Mouse (Mus musculus) lung, embryonic 15.5 days (tissue): ENCODE results near the gene Usp18. TPM values are rescaled to one million over a fixed set of nuclear protein-coding genes. Genes with fewer than 3 reads are reported as not detected.

Source experiments
- ATAC-seq: fragments of 200-750 bp; cut with Nextera tagmentation; 2 replicates; pipeline ENCODE4 v1.8.0; 2017; ENCODE audit warnings: moderate number of reproducible peaks, borderline replicate concordance; ENCODE audit not compliant: low FRiP score, low TSS enrichment; ENCODE audit errors: extremely low read depth
- H3K27ac ChIP-seq: fragments of 300-500 bp; sonication (generic); 2 replicates; pipeline ENCODE4 v1.5.1; 2015; ENCODE audit warnings: moderate library complexity, mild to moderate bottlenecking, inconsistent platforms
- H3K27me3 ChIP-seq: fragments of 300-500 bp; sonication (generic); 2 replicates; pipeline ENCODE4 v1.6.1; 2015; ENCODE audit warnings: inconsistent platforms
- H3K36me3 ChIP-seq: fragments of 300-500 bp; sonication (generic); 2 replicates; pipeline ENCODE4 v1.6.1; 2015; ENCODE audit warnings: inconsistent platforms
- H3K4me1 ChIP-seq: fragments of 300-500 bp; sonication (generic); 2 replicates; pipeline ENCODE4 v1.6.1; 2015; ENCODE audit warnings: inconsistent platforms
- H3K4me2 ChIP-seq: fragments of 300-500 bp; sonication (generic); 2 replicates; pipeline ENCODE4 v1.6.1; 2015; ENCODE audit warnings: inconsistent platforms, mild to moderate bottlenecking, moderate library complexity
- H3K4me3 ChIP-seq: fragments of 300-500 bp; sonication (generic); 2 replicates; pipeline ENCODE4 v1.5.1; 2015; ENCODE audit warnings: mild to moderate bottlenecking, inconsistent platforms
- H3K9ac ChIP-seq: fragments of 300-500 bp; sonication (generic); 2 replicates; pipeline ENCODE4 v1.6.1; 2015; ENCODE audit warnings: inconsistent platforms
- H3K9me3 ChIP-seq: fragments of 300-500 bp; sonication (generic); 2 replicates; pipeline ENCODE4 v1.6.1; 2016; ENCODE audit warnings: inconsistent platforms
- WGBS: fragments of 180-500 bp; shearing (Covaris S2); methylation state at CpG from one replicate; pipeline ENCODE4 v1.1.7; 2015; 5-methylcytosine and 5-hydroxymethylcytosine counted together
- polyA plus RNA-seq: library from polyadenylated mRNA; unstranded; fragments of >200 nt; fragmentation: Nextera tagmentation; extraction: Ambion mirVana; gene quantifications from 2 replicates; pipeline ENCODE4 v1.2.1, GENCODE M21; 2015

Usp18 gene
- polyA plus RNA-seq, 1 experiment from 2014 or later: 7.3 TPM

GRCm38 (mm10) chr6:121214667-121215330 lies 30.9 kb upstream of the Usp18 start:
- no peak for ATAC-seq
- H3K27me3 ChIP-seq: peaks cover 26% of the 10 kb centered on the region
- peaks cover 43% of the 10 kb centered on the region for H3K4me1 ChIP-seq
- H3K4me3 ChIP-seq: no peak overlapping the region
- H3K9me3 ChIP-seq: no peaks in the 10 kb centered on the region
- H3K9ac ChIP-seq: no peak overlapping the region
- WGBS: 66% methylated on average over 8 of the region's 8 CpGs
- H3K36me3 ChIP-seq: no peaks in the 10 kb centered on the region
- no peak overlapping the region for H3K4me2 ChIP-seq
- H3K27ac ChIP-seq: no peak overlapping the region

DNA sequence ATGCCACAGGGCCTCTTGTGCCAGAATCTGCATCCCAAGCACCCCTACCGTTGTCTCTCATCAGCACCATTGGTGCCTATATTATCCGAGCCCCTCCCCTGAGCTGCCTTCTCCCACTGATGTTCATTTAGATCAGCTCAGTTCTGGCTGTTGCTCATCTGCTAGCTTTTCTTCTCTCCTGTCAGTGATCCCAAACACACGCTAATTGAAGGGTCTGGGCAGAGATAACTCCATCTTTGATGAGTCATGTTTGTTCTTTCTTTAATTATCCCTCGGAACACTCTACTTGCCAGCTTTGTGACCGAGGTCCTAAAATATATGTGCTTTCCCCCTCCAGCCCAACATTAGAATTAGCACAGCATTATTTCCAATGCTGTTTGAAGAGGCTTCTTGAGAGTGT lies 30.4 kb upstream of the Usp18 start:
- H3K36me3 ChIP-seq: no peaks in the 10 kb centered on the region
- WGBS: 53% methylated on average over 5 of the region's 5 CpGs

DNA sequence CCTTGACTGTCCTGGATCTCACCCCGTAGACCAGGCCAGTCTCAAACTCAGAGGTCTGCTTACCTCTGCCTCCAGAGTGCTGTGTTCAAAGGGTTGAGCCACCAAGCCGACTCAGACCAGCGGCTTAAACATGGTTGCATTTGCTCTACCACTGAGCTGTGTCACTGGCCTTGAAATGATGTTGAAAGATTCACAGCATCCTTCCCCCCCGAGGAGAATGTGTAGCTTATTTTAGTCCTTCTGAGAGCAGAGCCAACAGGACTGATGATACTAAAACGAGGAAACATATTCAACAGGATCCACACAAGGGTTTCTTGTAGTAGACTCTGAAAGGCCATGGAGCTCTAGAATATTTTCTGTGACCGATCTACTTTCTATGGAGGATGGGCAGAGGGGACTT lies 29.8 kb upstream of the Usp18 start:
- Histone ChIP-seq H3K27ac (no peak overlapping the region), H3K9me3 (no peaks in the 10 kb centered on the region), H3K27me3 (peaks cover 15% of the 10 kb centered on the region; the same call in 1 of the 2 replicates), H3K9ac (no peak overlapping the region), H3K4me2 (no peak overlapping the region), H3K4me3 (no peak overlapping the region), H3K36me3 (no peaks in the 10 kb centered on the region), H3K4me1 (peaks cover 32% of the 10 kb centered on the region)
- ATAC-seq: no peak
- 74% methylated on average over 6 of the region's 6 CpGs for WGBS

More for the DNA sequence above, 30.4 kb upstream of the Usp18 start:
- Histone ChIP-seq H3K4me2 (no peak overlapping the region), H3K27ac (no peak overlapping the region), H3K27me3 (peaks cover 20% of the 10 kb centered on the region), H3K9ac (no peak overlapping the region), H3K4me1 (peaks cover 38% of the 10 kb centered on the region), H3K9me3 (no peaks in the 10 kb centered on the region), H3K4me3 (no peak overlapping the region)
- no peak for ATAC-seq

DNA sequence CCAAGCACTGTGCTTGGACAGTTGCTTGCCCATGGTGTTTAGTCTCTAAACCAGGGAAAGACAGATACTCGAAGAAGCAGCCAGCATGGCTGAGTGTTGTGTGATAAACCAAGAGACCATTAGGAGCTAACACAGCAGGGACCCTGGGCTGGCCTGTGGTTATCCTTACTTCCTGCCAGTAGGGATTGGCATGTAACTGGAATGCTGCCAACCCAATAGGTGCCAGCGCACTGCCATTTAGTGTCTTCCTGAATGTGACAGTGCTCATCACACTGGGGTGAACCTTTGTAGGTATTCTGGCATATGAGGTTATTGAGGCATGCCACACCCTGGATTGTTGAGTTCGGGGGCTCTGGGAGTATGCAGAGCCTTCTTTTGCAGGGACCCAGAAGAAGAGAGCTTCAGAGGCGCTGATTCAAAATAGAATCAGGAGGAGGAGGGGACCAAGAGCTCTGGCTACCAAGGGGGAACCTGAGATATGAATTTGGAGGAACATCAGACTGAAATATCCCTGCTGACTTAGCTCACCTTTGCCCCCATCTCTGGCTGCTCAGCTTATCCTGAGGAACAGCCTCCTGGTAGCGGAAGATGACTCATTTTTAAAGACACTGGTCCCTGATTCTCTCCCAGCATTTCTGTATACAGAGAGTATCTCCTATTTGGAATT lies 29.0 kb upstream of the Usp18 start:
- Histone ChIP-seq H3K9ac (no peak overlapping the region), H3K4me1 (peaks cover 24% of the 10 kb centered on the region), H3K4me2 (no peak overlapping the region), H3K27me3 (0 out of 2 replicates have a peak, but pooled peaks cover 6% of the 10 kb centered on the region), H3K36me3 (no peaks in the 10 kb centered on the region), H3K9me3 (no peaks in the 10 kb centered on the region), H3K4me3 (no peak overlapping the region), H3K27ac (no peak overlapping the region)
- no peak for ATAC-seq
- 71% methylated on average over 5 of the region's 5 CpGs for WGBS

DNA sequence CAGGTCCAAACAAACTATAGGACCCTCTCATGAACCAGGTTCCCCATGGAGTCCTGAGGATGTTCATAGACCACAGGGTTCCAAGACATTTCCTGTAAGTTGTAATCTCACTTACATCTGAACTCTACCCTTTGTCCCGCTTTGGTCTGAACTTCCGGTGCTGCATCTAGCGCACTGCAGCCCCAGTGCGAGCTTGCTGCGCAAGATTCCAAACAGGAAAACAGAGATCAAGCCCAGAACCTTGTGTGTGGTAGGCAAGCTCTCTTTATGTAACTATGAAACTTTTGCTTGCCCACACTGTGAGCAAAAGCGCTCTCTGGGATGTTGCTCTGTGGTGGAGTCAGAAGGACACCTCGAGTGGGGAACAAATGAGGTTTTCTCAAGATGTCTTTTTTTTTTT lies 27.7 kb upstream of the Usp18 start:
- Histone ChIP-seq H3K4me3 (no peak overlapping the region), H3K27ac (no peak overlapping the region), H3K9ac (no peak overlapping the region), H3K36me3 (0 out of 2 replicates have a peak, but pooled peaks cover 2% of the 10 kb centered on the region), H3K4me2 (no peak overlapping the region), H3K27me3 (0 out of 2 replicates have a peak, but pooled peaks cover 4% of the 10 kb centered on the region), H3K9me3 (no peaks in the 10 kb centered on the region), H3K4me1 (peaks cover 20% of the 10 kb centered on the region)
- no peak for ATAC-seq
- WGBS: 82% methylated on average over 7 of the region's 7 CpGs

GRCm38 (mm10) chr6:121219406-121219805 lies 26.3 kb upstream of the Usp18 start:
- Histone ChIP-seq H3K27ac (no peak overlapping the region), H3K4me3 (no peak overlapping the region), H3K9ac (no peak overlapping the region), H3K27me3 (0 out of 2 replicates have a peak, but pooled peaks cover 4% of the 10 kb centered on the region), H3K36me3 (0 out of 2 replicates have a peak, but pooled peaks cover 4% of the 10 kb centered on the region), H3K9me3 (no peaks in the 10 kb centered on the region), H3K4me2 (no peak overlapping the region), H3K4me1 (peaks cover 11% of the 10 kb centered on the region)
- 68% methylated on average over 4 of the region's 4 CpGs for WGBS
- ATAC-seq: no peak

GRCm38 (mm10) chr6:121220181-121220580 lies 25.5 kb upstream of the Usp18 start:
- Histone ChIP-seq H3K36me3 (0 out of 2 replicates have a peak, but pooled peaks cover 4% of the 10 kb centered on the region), H3K9me3 (no peaks in the 10 kb centered on the region), H3K9ac (no peak overlapping the region), H3K4me3 (no peak overlapping the region), H3K4me2 (no peak overlapping the region), H3K4me1 (peaks cover 4% of the 10 kb centered on the region), H3K27me3 (0 out of 2 replicates have a peak, but pooled peaks cover 4% of the 10 kb centered on the region), H3K27ac (no peak overlapping the region)
- no peak for ATAC-seq
- 86% methylated on average over 10 of the region's 10 CpGs for WGBS

- no peaks in the 10 kb centered on the region for H3K27me3 ChIP-seq
- 65% methylated on average over 8 of the region's 8 CpGs for WGBS
- ATAC-seq: no peak
- 0 out of 2 replicates have a peak, but pooled peaks cover 4% of the 10 kb centered on the region for H3K36me3 ChIP-seq
- no peak overlapping the region for H3K4me2 ChIP-seq
- no peak overlapping the region for H3K27ac ChIP-seq
- no peaks in the 10 kb centered on the region for H3K9me3 ChIP-seq
- H3K9ac ChIP-seq: no peak overlapping the region
- H3K4me3 ChIP-seq: no peak overlapping the region
- H3K4me1 ChIP-seq: no peaks in the 10 kb centered on the region
Measured at GRCm38 (mm10) chr6:121221876-121222597, 23.7 kb upstream of the Usp18 start.

GRCm38 (mm10) chr6:121223001-121223400 lies 22.7 kb upstream of the Usp18 start:
- Histone ChIP-seq H3K9me3 (no peaks in the 10 kb centered on the region), H3K9ac (no peak overlapping the region), H3K36me3 (0 out of 2 replicates have a peak, but pooled peaks cover 4% of the 10 kb centered on the region), H3K4me3 (no peak overlapping the region), H3K27ac (no peak overlapping the region), H3K4me2 (no peak overlapping the region), H3K4me1 (no peaks in the 10 kb centered on the region), H3K27me3 (no peaks in the 10 kb centered on the region)
- whole genome bisulfite sequencing: 97% methylated on average over 14 of the region's 14 CpGs
- ATAC-seq: no peak

DNA sequence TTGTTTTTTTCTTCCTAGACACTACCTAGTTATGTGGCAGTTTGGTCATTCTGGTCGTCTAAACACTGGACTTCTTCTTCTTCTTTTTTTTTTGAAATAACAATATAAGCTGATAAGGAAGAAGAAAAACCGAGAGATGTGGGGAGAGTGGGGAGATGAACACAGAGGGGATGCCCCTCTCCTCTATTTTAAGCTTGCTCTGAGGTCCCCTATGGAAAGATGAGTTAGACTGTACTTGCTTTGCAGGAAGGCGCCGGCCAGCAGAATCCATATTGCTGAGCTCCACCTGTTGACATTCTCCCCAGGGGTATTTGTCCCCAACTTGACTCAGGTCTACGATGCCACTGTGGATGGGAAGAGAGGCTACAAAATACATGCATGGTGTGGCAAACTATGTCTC lies 21.6 kb upstream of the Usp18 start:
- no peak overlapping the region for H3K9ac ChIP-seq
- H3K9me3 ChIP-seq: no peaks in the 10 kb centered on the region
- no peak for ATAC-seq
- no peak overlapping the region for H3K27ac ChIP-seq
- H3K4me3 ChIP-seq: no peak overlapping the region
- H3K27me3 ChIP-seq: no peaks in the 10 kb centered on the region
- H3K36me3 ChIP-seq: 0 out of 2 replicates have a peak, but pooled peaks cover 4% of the 10 kb centered on the region
- H3K4me1 ChIP-seq: no peaks in the 10 kb centered on the region
- 59% methylated on average over 5 of the region's 5 CpGs for WGBS
- no peak overlapping the region for H3K4me2 ChIP-seq

GRCm38 (mm10) chr6:121224993-121225392 lies 20.7 kb upstream of the Usp18 start:
- H3K36me3 ChIP-seq: 0 out of 2 replicates have a peak, but pooled peaks cover 4% of the 10 kb centered on the region
- no peaks in the 10 kb centered on the region for H3K4me1 ChIP-seq
- 21% methylated on average over 6 of the region's 6 CpGs for WGBS
- no peak for ATAC-seq
- no peak overlapping the region for H3K27ac ChIP-seq
- no peaks in the 10 kb centered on the region for H3K27me3 ChIP-seq
- no peak overlapping the region for H3K4me3 ChIP-seq
- no peaks in the 10 kb centered on the region for H3K9me3 ChIP-seq
- no peak overlapping the region for H3K4me2 ChIP-seq
- H3K9ac ChIP-seq: no peak overlapping the region
